Mouse (Mus musculus): Measurements from ENCODE around the gene Tirap. TPM values are rescaled to one million over a fixed set of nuclear protein-coding genes. Genes with fewer than 3 reads are reported as not detected.

The Tirap gene
- total RNA-seq, 2 experiments from 2014 or later, result 1.2 to 1.7 TPM

- DNase-seq (ENCODE audit: low spot score in 2 of 2), result no peak
- intact Hi-C loops (cut with DNase I), result no loop called here
Observed at GRCm38 (mm10) chr9:35194048-35194447, 6.0 kb downstream of the Tirap start.

- no peak for DNase-seq (ENCODE audit: low spot score in 2 of 2)
- intact Hi-C loops (cut with DNase I), result no loop called here
Observed at GRCm38 (mm10) chr9:35192983-35193542, 7.0 kb downstream of the Tirap start.

GRCm38 (mm10) chr9:35188700-35189099 is 11.4 kb downstream of the Tirap start:
- DNase-seq (ENCODE audit: low spot score in 2 of 2), result peak; percentile 24 to 44
- intact Hi-C loops (cut with DNase I), result no loop called here

GRCm38 (mm10) chr9:35187351-35187903 is 12.7 kb downstream of the Tirap start:
- DNase-seq (ENCODE audit: low spot score in 2 of 2), result no peak
- intact Hi-C loops (cut with DNase I), result no loop called here

GRCm38 (mm10) chr9:35186430-35186829 is 13.7 kb downstream of the Tirap start:
- DNase-seq (ENCODE audit: low spot score in 2 of 2), result no peak
- intact Hi-C loops (cut with DNase I), result no loop called here

- intact Hi-C loops (cut with DNase I), result no loop called here
- DNase-seq (ENCODE audit: low spot score in 2 of 2), result no peak
Observed at GRCm38 (mm10) chr9:35183359-35183758, 16.7 kb downstream of the Tirap start.

GRCm38 (mm10) chr9:35182832-35183231 is 17.3 kb downstream of the Tirap start:
- DNase-seq (ENCODE audit: low spot score in 2 of 2), result no peak
- intact Hi-C loops (cut with DNase I), result no loop called here

- intact Hi-C loops (cut with DNase I), result no loop called here
- DNase-seq (ENCODE audit: low spot score in 2 of 2), result no peak
Observed at GRCm38 (mm10) chr9:35176124-35176659, 23.9 kb downstream of the Tirap start.

GRCm38 (mm10) chr9:35175251-35176123 is 24.6 kb downstream of the Tirap start, which contains the start of gene Dcps:
TSS of gene Dcps (minus strand) at chr9:35176061.
- intact Hi-C loops (cut with DNase I), result no loop called here
- DNase-seq (ENCODE audit: low spot score in 2 of 2), result peak; percentile 97 to 98

GRCm38 (mm10) chr9:35173331-35173730 is 26.8 kb downstream of the Tirap start:
- intact Hi-C loops (cut with DNase I), result no loop called here
- DNase-seq (ENCODE audit: low spot score in 2 of 2), result no peak

GRCm38 (mm10) chr9:35170071-35170470 is 30.0 kb downstream of the Tirap start:
- DNase-seq (ENCODE audit: low spot score in 2 of 2), result peak in 1 of 2 experiments; percentile 43
- intact Hi-C loops (cut with DNase I), result no loop called here

- intact Hi-C loops (cut with DNase I), result loop anchor here (2.0 to 10.0 kb wide), 3 partner anchors 50 to 672 kb away; partner anchors contain the start of gene St3gal4
- DNase-seq (ENCODE audit: low spot score in 2 of 2), result no peak
Observed at GRCm38 (mm10) chr9:35166798-35167635, 33.1 kb downstream of the Tirap start.

GRCm38 (mm10) chr9:35166144-35166797 is 33.8 kb downstream of the Tirap start:
- intact Hi-C loops (cut with DNase I), result loop anchor here (2.0 to 10.0 kb wide), 3 partner anchors 49 to 671 kb away; partner anchors contain the start of gene St3gal4
- DNase-seq (ENCODE audit: low spot score in 2 of 2), result peak in 1 of 2 experiments; percentile 46

- intact Hi-C loops (cut with DNase I), result loop anchor here (5.0 to 10.0 kb wide), 2 partner anchors 182 to 670 kb away; no protein-coding TSS in a partner anchor
- DNase-seq (ENCODE audit: low spot score in 2 of 2), result no peak
Observed at GRCm38 (mm10) chr9:35164142-35164874, 35.8 kb downstream of the Tirap start.

- intact Hi-C loops (cut with DNase I), result loop anchor here (5.0 to 10.0 kb wide), 2 partner anchors 181 to 668 kb away; no protein-coding TSS in a partner anchor
- no peak for DNase-seq (ENCODE audit: low spot score in 2 of 2)
Observed at GRCm38 (mm10) chr9:35163011-35163690, 36.9 kb downstream of the Tirap start.

- no peak for DNase-seq (ENCODE audit: low spot score in 2 of 2)
- intact Hi-C loops (cut with DNase I), result loop anchor here (5.0 to 10.0 kb wide), 2 partner anchors 179 to 667 kb away; no protein-coding TSS in a partner anchor
Observed at GRCm38 (mm10) chr9:35161721-35162120, 38.4 kb downstream of the Tirap start.

- DNase-seq (ENCODE audit: low spot score in 2 of 2), result no peak
- intact Hi-C loops (cut with DNase I), result loop anchor here (5.0 to 10.0 kb wide), 2 partner anchors 178 to 666 kb away; no protein-coding TSS in a partner anchor
Observed at GRCm38 (mm10) chr9:35160662-35161061, 39.4 kb downstream of the Tirap start.

All from left cerebral cortex, postnatal 25 days (tissue).